Mouse (Mus musculus) hindbrain, embryonic 11.5 days (tissue): ENCODE data around the gene 1110008P14Rik. TPM values are rescaled to one million over a fixed set of nuclear protein-coding genes. Genes with fewer than 3 reads are reported as not detected.
A peak's percentile ranks its signal among the peaks of the same experiment; 100 is the strongest.

Experiments
- ATAC-seq: fragments of 200-750 bp; cut with Nextera tagmentation; 2 replicates; pipeline ENCODE4 v1.8.0; 2017; ENCODE audit warnings: mild to moderate bottlenecking, moderate TSS enrichment, moderate library complexity; ENCODE audit not compliant: low FRiP score
- DNase-seq: peaks from one replicate; pipeline ENCODE4 v3.0.0-alpha.2; 2015; ENCODE audit warnings: low spot score
- H3K27ac ChIP-seq: fragments of 300-500 bp; sonication (generic); 2 replicates; pipeline ENCODE4 v1.5.1; 2014; ENCODE audit warnings: mild to moderate bottlenecking, low read depth, low read length
- H3K27me3 ChIP-seq: fragments of 300-500 bp; sonication (generic); 2 replicates; pipeline ENCODE4 v1.6.1; 2014; ENCODE audit warnings: mild to moderate bottlenecking, low read length, moderate library complexity, mixed read lengths; ENCODE audit not compliant: control insufficient read depth, insufficient read depth
- H3K36me3 ChIP-seq: fragments of 300-500 bp; sonication (generic); 2 replicates; pipeline ENCODE4 v1.6.1; 2014; ENCODE audit warnings: mild to moderate bottlenecking, low read length, moderate library complexity, mixed read lengths; ENCODE audit not compliant: control insufficient read depth, insufficient read depth
- H3K4me1 ChIP-seq: fragments of 300-500 bp; sonication (generic); replicated peaks from 2 replicates; pipeline ENCODE4 v1.6.1; 2014; ENCODE audit warnings: low read length, mixed read lengths; ENCODE audit not compliant: control insufficient read depth, insufficient read depth
- H3K4me2 ChIP-seq: fragments of 300-500 bp; sonication (generic); replicated peaks from 2 replicates; pipeline ENCODE4 v1.6.1; 2014; ENCODE audit warnings: mild to moderate bottlenecking, low read depth, low read length
- H3K4me3 ChIP-seq: fragments of 300-500 bp; sonication (generic); 2 replicates; pipeline ENCODE4 v1.5.1; 2014; ENCODE audit warnings: low read depth, low read length
- H3K9ac ChIP-seq: fragments of 300-500 bp; sonication (generic); 2 replicates; pipeline ENCODE4 v1.6.1; 2014; ENCODE audit warnings: low read depth, low read length
- H3K9me3 ChIP-seq: fragments of 300-500 bp; sonication (generic); 2 replicates; pipeline ENCODE4 v1.6.1; 2016; ENCODE audit warnings: low read length; ENCODE audit not compliant: control insufficient read depth
- WGBS: fragments of 180-500 bp; shearing (Covaris S2); extraction: QIAGEN DNeasy Blood & Tissue Kit; methylation state at CpG from one replicate; pipeline ENCODE4 v1.1.7; 2014; 5-methylcytosine and 5-hydroxymethylcytosine counted together
- polyA plus RNA-seq: library from polyadenylated mRNA; unstranded; fragments of >200 nt; fragmentation: Nextera tagmentation; extraction: Ambion mirVana; gene quantifications from 2 replicates; pipeline ENCODE4 v1.2.1, GENCODE M21; 2014

The 1110008P14Rik gene
- polyA plus RNA-seq, 1 experiment from 2014 or later, result 62.7 TPM

GRCm38 (mm10) chr2:32381141-32381774 lies 480 bp downstream of the 1110008P14Rik start:
- Histone ChIP-seq H3K36me3 (peaks cover 10% of the 10 kb centered on the region), H3K9ac (peak overlapping the region; percentile 71), H3K4me3 (peak overlapping the region; percentile 67), H3K9me3 (no peaks in the 10 kb centered on the region), H3K4me2 (peak overlapping the region; percentile 97), H3K27me3 (peaks cover 2% of the 10 kb centered on the region; the same call in 1 of the 2 replicates), H3K4me1 (no peaks in the 10 kb centered on the region; the same call in 1 of the 2 replicates), H3K27ac (no peak overlapping the region)
- ATAC-seq (peak; percentile 60), DNase-seq (no peak)
- WGBS, result 1% methylated on average over 25 of the region's 27 CpGs

GRCm38 (mm10) chr2:32380001-32380500 lies 1.7 kb downstream of the 1110008P14Rik start:
- H3K27ac ChIP-seq, result no peak overlapping the region

GRCm38 (mm10) chr2:32376963-32377362 lies 4.8 kb downstream of the 1110008P14Rik start:
- no peaks in the 10 kb centered on the region for H3K9me3 ChIP-seq
- WGBS, result 91% methylated on average over 10 of the region's 10 CpGs
- H3K27me3 ChIP-seq, result no peaks in the 10 kb centered on the region
- DNase-seq (no peak), ATAC-seq (no peak)
- H3K27ac ChIP-seq, result no peak overlapping the region
- no peak overlapping the region for H3K4me2 ChIP-seq
- H3K4me1 ChIP-seq, result no peaks in the 10 kb centered on the region; the same call in 1 of the 2 replicates
- H3K4me3 ChIP-seq, result no peak overlapping the region
- H3K9ac ChIP-seq, result no peak overlapping the region
- H3K36me3 ChIP-seq, result peaks cover 21% of the 10 kb centered on the region

More at GRCm38 (mm10) chr2:32380001-32380500, 1.7 kb downstream of the 1110008P14Rik start:
- no peaks in the 10 kb centered on the region for H3K9me3 ChIP-seq
- no peaks in the 10 kb centered on the region; the same call in 1 of the 2 replicates for H3K4me1 ChIP-seq
- no peak overlapping the region for H3K4me3 ChIP-seq
- DNase-seq (no peak), ATAC-seq (no peak)
- WGBS, result 94% methylated on average over 7 of the region's 7 CpGs
- H3K36me3 ChIP-seq, result peaks cover 14% of the 10 kb centered on the region
- H3K4me2 ChIP-seq, result no peak overlapping the region
- H3K9ac ChIP-seq, result no peak overlapping the region
- H3K27me3 ChIP-seq, result peaks cover 2% of the 10 kb centered on the region; the same call in 1 of the 2 replicates

GRCm38 (mm10) chr2:32375317-32375940 lies 6.3 kb downstream of the 1110008P14Rik start:
- Histone ChIP-seq H3K4me1 (no peaks in the 10 kb centered on the region), H3K27me3 (no peaks in the 10 kb centered on the region), H3K4me2 (no peak overlapping the region), H3K36me3 (peaks cover 26% of the 10 kb centered on the region), H3K27ac (no peak overlapping the region), H3K9ac (no peak overlapping the region), H3K4me3 (no peak overlapping the region), H3K9me3 (no peaks in the 10 kb centered on the region)
- DNase-seq (no peak), ATAC-seq (no peak)
- 90% methylated on average over 13 of the region's 13 CpGs for WGBS

- DNase-seq (no peak), ATAC-seq (no peak)
- Histone ChIP-seq H3K36me3 (peaks cover 26% of the 10 kb centered on the region), H3K9me3 (no peaks in the 10 kb centered on the region), H3K4me1 (no peaks in the 10 kb centered on the region), H3K9ac (no peak overlapping the region), H3K4me2 (no peak overlapping the region), H3K4me3 (no peak overlapping the region), H3K27ac (no peak overlapping the region), H3K27me3 (no peaks in the 10 kb centered on the region)
- 89% methylated on average over 10 of the region's 10 CpGs for WGBS
These were observed 7.5 kb downstream of the 1110008P14Rik start for GRCm38 (mm10) chr2:32374191-32374590.

GRCm38 (mm10) chr2:32367315-32367714 lies 14.4 kb downstream of the 1110008P14Rik start:
- WGBS, result 90% methylated on average over 5 of the region's 5 CpGs
- no peaks in the 10 kb centered on the region for H3K27me3 ChIP-seq
- H3K36me3 ChIP-seq, result peaks cover 14% of the 10 kb centered on the region
- H3K27ac ChIP-seq, result no peak overlapping the region
- no peak overlapping the region for H3K4me3 ChIP-seq
- no peak overlapping the region for H3K4me2 ChIP-seq
- H3K4me1 ChIP-seq, result peaks cover 4% of the 10 kb centered on the region; the same call in 1 of the 2 replicates
- H3K9me3 ChIP-seq, result no peaks in the 10 kb centered on the region
- no peak for DNase-seq
- H3K9ac ChIP-seq, result no peak overlapping the region
- ATAC-seq, result no peak

- H3K9ac ChIP-seq, result peak overlapping the region; percentile 85; the same call in 1 of the 2 replicates
- H3K9me3 ChIP-seq, result no peaks in the 10 kb centered on the region
- H3K4me3 ChIP-seq, result peak overlapping the region; percentile 85
- peak overlapping the region; percentile 87 for H3K4me2 ChIP-seq
- WGBS, result 84% methylated on average over 8 of the region's 8 CpGs
- no peak overlapping the region for H3K27ac ChIP-seq
- DNase-seq (no peak), ATAC-seq (no peak)
- H3K27me3 ChIP-seq, result peaks cover 4% of the 10 kb centered on the region
- H3K4me1 ChIP-seq, result peaks cover 4% of the 10 kb centered on the region; the same call in 1 of the 2 replicates
- H3K36me3 ChIP-seq, result peaks cover 7% of the 10 kb centered on the region
These were observed 17.6 kb downstream of the 1110008P14Rik start for GRCm38 (mm10) chr2:32364121-32364520.

- WGBS, result 11% methylated on average over 19 of the region's 19 CpGs
- H3K27ac ChIP-seq, result peak overlapping the region; percentile 56
- ATAC-seq (peak; percentile 33), DNase-seq (no peak)
- peak overlapping the region; percentile 85 for H3K4me3 ChIP-seq
- H3K27me3 ChIP-seq, result peaks cover 4% of the 10 kb centered on the region
- peaks cover 4% of the 10 kb centered on the region; the same call in 1 of the 2 replicates for H3K4me1 ChIP-seq
- peaks cover 7% of the 10 kb centered on the region for H3K36me3 ChIP-seq
- H3K4me2 ChIP-seq, result peak overlapping the region; percentile 87
- no peaks in the 10 kb centered on the region for H3K9me3 ChIP-seq
- H3K9ac ChIP-seq, result peak overlapping the region; percentile 85
These were observed 18.2 kb downstream of the 1110008P14Rik start for GRCm38 (mm10) chr2:32363376-32364106.
